ENCODE assay signal across 9 mouse cellular contexts in the genomic region with DNA sequence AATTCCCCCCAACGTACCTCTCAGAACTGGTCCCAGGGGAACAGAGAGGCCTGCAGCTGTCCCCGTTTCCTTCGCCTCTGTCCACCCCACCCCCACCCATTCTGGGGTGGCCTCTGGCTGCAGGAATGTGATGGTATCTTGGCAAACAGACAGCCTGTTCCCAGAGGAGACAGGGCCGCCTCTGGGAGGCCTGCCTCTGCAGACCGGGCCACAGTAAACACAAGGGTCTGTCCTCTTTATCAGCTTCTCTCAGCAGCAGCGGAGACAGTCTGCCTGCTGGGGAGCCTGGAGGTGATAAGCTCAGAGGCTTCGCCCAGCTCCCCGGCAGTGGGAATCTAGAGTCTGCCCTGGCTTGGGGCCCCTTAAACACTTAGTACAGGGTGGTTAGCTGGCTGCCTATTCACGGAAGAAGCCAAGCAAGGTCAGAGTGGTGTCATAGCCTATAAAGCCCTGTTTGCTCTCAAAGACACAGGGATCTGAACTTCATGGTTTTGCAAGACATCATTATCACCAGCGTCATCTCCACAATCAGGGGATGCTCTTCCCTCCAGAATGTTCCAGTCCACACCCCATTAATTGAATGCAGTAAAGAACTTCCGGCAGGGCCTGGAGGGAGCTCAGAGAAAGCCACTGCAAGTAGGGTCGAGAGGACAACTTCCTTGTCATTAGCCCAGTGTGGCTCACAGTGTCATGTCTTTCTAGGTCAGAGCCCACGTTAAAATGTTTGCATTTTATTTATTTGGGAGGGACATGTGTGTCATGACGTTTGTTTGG. TPM values are rescaled to one million over a fixed set of nuclear protein-coding genes. Genes with fewer than 3 reads are reported as not detected.
DNase-seq lines count a peak whose midpoint lies in the region; ATAC-seq and TF ChIP-seq lines count a peak whose summit lies in the region.
"Had no signal": no experiment of that assay in that cellular context is flagged by ENCODE, and none has a peak within 500 bp of the region (broad histone marks: within the 10 kb centered on the region; RNA-seq: fewer than 3 reads in every experiment).

No protein-coding gene starts in this region.

- ATAC-seq in intestine, embryonic 15.5 days, result peak; percentile 86
- ATAC-seq in liver, embryonic 16.5 days (ENCODE audit: low read depth), result peak; percentile 92

- no peak for TF ChIP-seq CTCF in gastrocnemius, adult 2 months (IDR thresholded peaks at IDR 0.05)
- TF ChIP-seq CTCF in small intestine, adult 2 months (IDR thresholded peaks at IDR 0.05; ENCODE audit: extremely low read depth, insufficient read length, insufficient replicate concordance, low read depth, low read length), result no peak

- no peaks in the 10 kb centered on the region for H3K27me3 ChIP-seq in intestine, embryonic 15.5 days (replicated peaks)
- no peaks in the 10 kb centered on the region for H3K27me3 ChIP-seq in liver, embryonic 16.5 days (ENCODE audit: control insufficient read depth, insufficient read depth, low read depth, low read length)
- H3K27me3 ChIP-seq in small intestine, adult 2 months (ENCODE audit: control insufficient read depth, insufficient read depth, low read length), result no peaks in the 10 kb centered on the region

- no peak overlapping the region for H3K4me3 ChIP-seq in gastrocnemius, adult 2 months
- no peak overlapping the region for H3K4me3 ChIP-seq in intestine, embryonic 15.5 days (replicated peaks)
- peak overlapping the region; percentile 52 for H3K4me3 ChIP-seq in liver, embryonic 16.5 days (ENCODE audit: low read depth, low read length)
- no peak overlapping the region for H3K4me3 ChIP-seq in small intestine, adult 2 months (ENCODE audit: low read depth, low read length)

- no peaks in the 10 kb centered on the region for H3K36me3 ChIP-seq in intestine, embryonic 15.5 days
- no peaks in the 10 kb centered on the region for H3K36me3 ChIP-seq in liver, embryonic 16.5 days (ENCODE audit: control insufficient read depth, insufficient read depth)
- no peaks in the 10 kb centered on the region for H3K36me3 ChIP-seq in small intestine, adult 2 months (ENCODE audit: control insufficient read depth, insufficient read depth, low read length)

- H3K27ac ChIP-seq in gastrocnemius, adult 2 months, result no peak overlapping the region; the same call in none of the 2 replicates
- H3K27ac ChIP-seq in intestine, embryonic 15.5 days, result peak overlapping the region; percentile 89
- peak overlapping the region; percentile 99 for H3K27ac ChIP-seq in liver, embryonic 16.5 days (ENCODE audit: low read length)
- H3K27ac ChIP-seq in small intestine, adult 2 months (ENCODE audit: insufficient read depth, low read depth, low read length), result peak overlapping the region; percentile 32; the same call in 1 of the 2 replicates

- WGBS in intestine, embryonic 15.5 days, result 9% methylated on average over 14 of the region's 14 CpGs
- 4% methylated on average over 14 of the region's 14 CpGs for WGBS in liver, embryonic 16.5 days (ENCODE audit: insufficient replicate concordance)
- 24% methylated on average over 14 of the region's 14 CpGs for WGBS in small intestine, adult 2 months

- H3K9me3 ChIP-seq in intestine, embryonic 15.5 days, result no peaks in the 10 kb centered on the region
- H3K9me3 ChIP-seq in liver, embryonic 16.5 days (replicated peaks; ENCODE audit: control insufficient read depth, low read length), result no peaks in the 10 kb centered on the region

- H3K4me2 ChIP-seq in intestine, embryonic 15.5 days (replicated peaks), result peak overlapping the region; percentile 21; the same call in 1 of the 2 replicates
- peak overlapping the region; percentile 69 for H3K4me2 ChIP-seq in liver, embryonic 16.5 days (ENCODE audit: low read depth, low read length)

- DNase-seq in spleen, adult 12 weeks (ENCODE audit: low spot score), result peak; percentile 71
- DNase-seq in spleen, adult 18-20 months, result no peak
- peak; percentile 60 for DNase-seq in gastrocnemius, adult 2 months
- DNase-seq in right cerebral cortex, adult 2 months (ENCODE audit: low spot score in 2 of 2), result no peak
- DNase-seq in urinary bladder, postnatal 10 days (ENCODE audit: low spot score), result no peak

- H3K4me1 ChIP-seq in intestine, embryonic 15.5 days (replicated peaks), result peaks cover 37% of the 10 kb centered on the region
- peaks cover 82% of the 10 kb centered on the region for H3K4me1 ChIP-seq in liver, embryonic 16.5 days (ENCODE audit: control insufficient read depth, low read depth, low read length)
- H3K4me1 ChIP-seq in small intestine, adult 2 months (ENCODE audit: control insufficient read depth, insufficient read depth, insufficient read length, low read length), result peaks cover 17% of the 10 kb centered on the region

- H3K9ac ChIP-seq in intestine, embryonic 15.5 days, result no peak overlapping the region
- peak overlapping the region; percentile 63 for H3K9ac ChIP-seq in liver, embryonic 16.5 days (ENCODE audit: low read depth, low read length)

- intact Hi-C loops in gastrocnemius, adult 2 months (cut with DNase I), result no loop called here

- TF ChIP-seq POLR2A in small intestine, adult 2 months (IDR thresholded peaks at IDR 0.05; ENCODE audit: low read depth, low read length), result no peak

RNA-seq across cellular contexts. Expression of a gene that starts 23.4 kb away (rescaled TPM):
- total RNA-seq in gastrocnemius, adult 2 months (2021), result 1 to 10 TPM; 2.2 to 5.7 TPM
- 11.9 and 13.0 TPM in 2 replicates for polyA plus RNA-seq in intestine, embryonic 15.5 days (2015; fragmentation: Nextera tagmentation; extraction: Ambion mirVana)
- polyA plus RNA-seq in liver, embryonic 16.5 days (2015; fragmentation: Nextera tagmentation; extraction: Ambion mirVana), result 1.3 and 1.9 TPM in 2 replicates
- polyA plus RNA-seq in small intestine, adult 2 months (2012; rRNA removed), result 45.7 and 90.4 TPM in 2 replicates
- total RNA-seq: neutrophil, adult 5-6 weeks had no signal

Comparison
In these comparisons a context has a peak if more than half of its experiments do, and no peak if none do; other contexts are left out.
1. DNase-seq: peak in spleen, adult 12 weeks (single experiment) and gastrocnemius, adult 2 months (single experiment); none in spleen, adult 18-20 months (0 of 2), right cerebral cortex, adult 2 months (0 of 2) and urinary bladder, postnatal 10 days (single experiment).